Comparison of ENCODE assay signal across 27 mouse cellular contexts in genomic region chr2:67993421-67993820, GRCm38 (mm10).
"Had no signal": no experiment of that assay in that cellular context is flagged by ENCODE, and none has a peak within 500 bp of the region (broad histone marks: within the 10 kb centered on the region; RNA-seq: fewer than 3 reads in every experiment).

No protein-coding gene starts in this region.

- H3K27me3 ChIP-seq: limb, embryonic 12.5 days; limb, embryonic 13.5 days; limb, embryonic 15.5 days; liver, embryonic 12.5 days; liver, embryonic 13.5 days; liver, embryonic 15.5 days; lung, embryonic 15.5 days; megakaryocyte, embryonic 14.5 days; midbrain, embryonic 12.5 days; midbrain, embryonic 13.5 days; midbrain, embryonic 15.5 days; neural tube, embryonic 12.5 days had no signal

- H3K27ac ChIP-seq: limb, embryonic 10.5 days; limb, embryonic 12.5 days; limb, embryonic 13.5 days; limb, embryonic 15.5 days; liver, embryonic 12.5 days; liver, embryonic 13.5 days; liver, embryonic 14.5 days; liver, embryonic 15.5 days; lung, embryonic 15.5 days; macrophage; midbrain, embryonic 10.5 days; midbrain, embryonic 12.5 days; midbrain, embryonic 13.5 days; midbrain, embryonic 15.5 days; neural tube, embryonic 12.5 days had no signal

- H3K36me3 ChIP-seq: limb, embryonic 10.5 days; limb, embryonic 12.5 days; limb, embryonic 13.5 days; limb, embryonic 15.5 days; liver, embryonic 12.5 days; liver, embryonic 13.5 days; liver, embryonic 15.5 days; lung, embryonic 15.5 days; midbrain, embryonic 10.5 days; midbrain, embryonic 12.5 days; midbrain, embryonic 13.5 days; midbrain, embryonic 15.5 days; neural tube, embryonic 12.5 days had no signal

- H3K9ac ChIP-seq: limb, embryonic 12.5 days; limb, embryonic 13.5 days; limb, embryonic 15.5 days; liver, embryonic 12.5 days; liver, embryonic 13.5 days; liver, embryonic 14.5 days; liver, embryonic 15.5 days; liver, postnatal 0 days; lung, embryonic 14.5 days; lung, embryonic 15.5 days; midbrain, embryonic 12.5 days; midbrain, embryonic 13.5 days; midbrain, embryonic 15.5 days; neural tube, embryonic 12.5 days had no signal

- DNase-seq: left cerebral cortex, postnatal 4 days; liver, embryonic 13.5 days; liver, postnatal 0 days; lung, adult 18-20 months; lung, adult 2 months; lung, embryonic 14.5 days; lung, postnatal 10 days; lung, postnatal 14 days; lung, postnatal 36 days; lung, postnatal 4 days; midbrain, embryonic 14.5 days had no signal

- H3K4me1 ChIP-seq: limb, embryonic 12.5 days; limb, embryonic 13.5 days; limb, embryonic 15.5 days; liver, embryonic 12.5 days; liver, embryonic 13.5 days; liver, embryonic 15.5 days; lung, embryonic 15.5 days; megakaryocyte, embryonic 14.5 days; midbrain, embryonic 10.5 days; midbrain, embryonic 12.5 days; midbrain, embryonic 13.5 days; midbrain, embryonic 15.5 days; neural tube, embryonic 12.5 days had no signal

- H3K4me3 ChIP-seq: limb, embryonic 10.5 days; limb, embryonic 12.5 days; limb, embryonic 13.5 days; limb, embryonic 15.5 days; liver, embryonic 12.5 days; liver, embryonic 13.5 days; liver, embryonic 15.5 days; lung, embryonic 15.5 days; megakaryocyte, embryonic 14.5 days; midbrain, embryonic 10.5 days; midbrain, embryonic 12.5 days; midbrain, embryonic 13.5 days; midbrain, embryonic 15.5 days; myocyte; neural tube, embryonic 12.5 days had no signal
